Mouse (Mus musculus) hindbrain, embryonic 12.5 days (tissue): ENCODE measurements around the gene Kif13a. TPM values are rescaled to one million over a fixed set of nuclear protein-coding genes. Genes with fewer than 3 reads are reported as not detected.

Experiments used
- ATAC-seq: fragments of 200-750 bp; cut with Nextera tagmentation; 2 replicates; pipeline ENCODE4 v1.8.0; 2017; ENCODE audit warnings: moderate TSS enrichment; ENCODE audit not compliant: low FRiP score
- H3K27ac ChIP-seq: fragments of 300-500 bp; sonication (generic); 2 replicates; pipeline ENCODE4 v1.5.1; 2016; ENCODE audit warnings: mild to moderate bottlenecking
- H3K27me3 ChIP-seq: fragments of 300-500 bp; sonication (generic); 2 replicates; pipeline ENCODE4 v1.6.1; 2016; ENCODE audit warnings: mild to moderate bottlenecking
- H3K36me3 ChIP-seq: fragments of 300-500 bp; sonication (generic); 2 replicates; pipeline ENCODE4 v1.6.1; 2016; ENCODE audit warnings: mild to moderate bottlenecking
- H3K4me1 ChIP-seq: fragments of 300-500 bp; sonication (generic); 2 replicates; pipeline ENCODE4 v1.6.1; 2016
- H3K4me2 ChIP-seq: fragments of 300-500 bp; sonication (generic); replicated peaks from 2 replicates; pipeline ENCODE4 v1.6.1; 2016; ENCODE audit warnings: mild to moderate bottlenecking
- H3K4me3 ChIP-seq: fragments of 300-500 bp; sonication (generic); 2 replicates; pipeline ENCODE4 v1.5.1; 2016; ENCODE audit warnings: mild to moderate bottlenecking
- H3K9ac ChIP-seq: fragments of 300-500 bp; sonication (generic); 2 replicates; pipeline ENCODE4 v1.6.1; 2016; ENCODE audit warnings: mild to moderate bottlenecking, moderate library complexity
- H3K9me3 ChIP-seq: fragments of 300-500 bp; sonication (generic); replicated peaks from 2 replicates; pipeline ENCODE4 v1.6.1; 2016; ENCODE audit warnings: mild to moderate bottlenecking
- WGBS: fragments of 180-500 bp; shearing (Covaris S2); methylation state at CpG from one replicate; pipeline ENCODE4 v1.1.7; 2016; 5-methylcytosine and 5-hydroxymethylcytosine counted together
- polyA plus RNA-seq: library from polyadenylated mRNA; unstranded; fragments of >200 nt; fragmentation: Nextera tagmentation; extraction: Ambion mirVana; gene quantifications from 2 replicates; pipeline ENCODE4 v1.2.1, GENCODE M21; 2016

Kif13a gene
- polyA plus RNA-seq, 1 experiment from 2014 or later, result 22.3 TPM

DNA sequence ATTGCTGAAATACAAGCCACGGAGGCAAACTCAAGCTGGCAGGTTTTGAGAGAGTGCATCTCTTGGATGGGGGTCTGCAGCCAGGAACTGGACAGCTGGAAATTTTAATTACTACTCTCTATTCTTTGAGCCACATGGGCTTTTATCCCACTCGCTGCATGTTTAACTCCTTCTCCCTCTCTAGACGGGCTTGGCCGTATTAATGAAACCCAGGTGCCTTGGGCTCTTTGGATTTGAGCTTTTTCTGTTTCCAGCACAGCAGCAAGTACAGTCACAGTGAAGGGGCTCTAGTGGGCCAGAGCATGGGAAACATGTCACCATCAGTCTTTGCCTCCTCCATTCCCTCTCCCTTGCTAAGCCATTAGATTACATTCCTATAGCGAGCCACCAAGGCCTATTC is 16.4 kb upstream of the Kif13a start:
- peaks cover 5% of the 10 kb centered on the region for H3K4me1 ChIP-seq
- WGBS, result 54% methylated on average over 5 of the region's 5 CpGs
- no peak overlapping the region for H3K27ac ChIP-seq
- no peak for ATAC-seq
- no peak overlapping the region for H3K4me3 ChIP-seq
- no peak overlapping the region for H3K9ac ChIP-seq
- H3K9me3 ChIP-seq, result no peaks in the 10 kb centered on the region
- H3K27me3 ChIP-seq, result no peaks in the 10 kb centered on the region
- no peaks in the 10 kb centered on the region for H3K36me3 ChIP-seq
- H3K4me2 ChIP-seq, result no peak overlapping the region

DNA sequence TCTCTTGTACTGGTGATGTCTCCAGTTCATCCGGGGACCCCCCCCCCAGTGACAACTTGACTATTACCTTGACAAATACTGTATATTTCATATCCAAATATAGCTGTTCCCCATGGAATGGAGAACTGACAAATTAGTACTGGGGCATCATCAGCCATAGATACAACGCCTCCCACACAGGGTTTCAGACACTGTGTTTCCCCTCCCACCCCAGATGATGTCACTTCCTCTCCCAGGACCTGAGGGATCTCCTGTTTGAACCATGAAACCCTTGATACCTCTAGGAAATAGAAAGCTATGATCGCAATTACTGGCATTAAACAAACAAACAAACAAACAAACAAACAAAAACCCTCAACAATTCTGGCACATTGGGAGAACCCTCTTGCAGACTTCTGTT is 15.6 kb upstream of the Kif13a start:
- Histone ChIP-seq H3K27me3 (no peaks in the 10 kb centered on the region), H3K36me3 (no peaks in the 10 kb centered on the region), H3K4me1 (peaks cover 5% of the 10 kb centered on the region), H3K27ac (no peak overlapping the region), H3K9me3 (no peaks in the 10 kb centered on the region), H3K9ac (no peak overlapping the region), H3K4me2 (no peak overlapping the region), H3K4me3 (no peak overlapping the region)
- ATAC-seq, result no peak
- 81% methylated on average over 3 of the region's 3 CpGs for WGBS

DNA sequence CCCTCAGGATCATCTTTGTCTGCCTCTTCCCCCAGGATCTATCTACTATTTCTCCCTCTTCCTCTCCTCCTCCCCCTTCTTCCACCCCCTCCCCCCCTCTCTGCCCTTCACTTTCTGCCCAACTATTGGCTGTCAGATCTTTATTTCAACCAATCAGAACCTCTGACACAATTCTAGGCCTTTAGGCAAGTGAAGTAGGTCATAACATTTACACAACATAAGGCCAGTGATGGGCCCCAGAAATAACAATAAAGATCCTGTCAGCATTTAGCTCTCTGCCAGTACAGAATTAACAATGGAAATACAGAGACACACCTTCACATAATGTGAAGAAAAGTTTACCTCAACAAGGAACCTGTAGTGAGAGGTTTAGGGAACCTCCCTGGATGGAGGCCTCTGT is 13.6 kb upstream of the Kif13a start:
- H3K27ac ChIP-seq, result no peak overlapping the region
- no peaks in the 10 kb centered on the region for H3K27me3 ChIP-seq
- H3K36me3 ChIP-seq, result no peaks in the 10 kb centered on the region
- H3K4me1 ChIP-seq, result peaks cover 5% of the 10 kb centered on the region
- no peak overlapping the region for H3K9ac ChIP-seq
- no peaks in the 10 kb centered on the region for H3K9me3 ChIP-seq
- no peak for ATAC-seq
- H3K4me3 ChIP-seq, result no peak overlapping the region
- H3K4me2 ChIP-seq, result no peak overlapping the region

DNA sequence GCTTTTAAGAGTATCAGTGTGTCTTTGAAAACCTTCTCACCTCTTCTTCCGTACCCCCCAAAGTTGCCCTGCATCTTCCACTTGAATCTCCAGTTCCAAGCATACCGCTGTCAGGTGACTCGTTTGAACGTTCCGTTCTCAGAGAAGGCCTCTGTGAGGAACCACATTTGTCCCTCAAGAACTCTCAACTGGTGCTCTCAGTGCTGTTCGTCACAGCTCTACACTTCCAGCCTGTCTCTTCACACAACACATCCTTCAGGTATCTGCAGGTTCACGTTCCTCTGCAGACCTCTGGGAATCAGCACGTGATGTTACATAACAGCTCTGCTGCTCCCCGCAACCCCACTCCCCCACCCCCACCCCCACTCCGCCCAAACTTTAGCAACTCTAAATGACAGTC is 4.4 kb upstream of the Kif13a start:
- H3K27me3 ChIP-seq, result no peaks in the 10 kb centered on the region
- 78% methylated on average over 10 of the region's 10 CpGs for WGBS
- peaks cover 6% of the 10 kb centered on the region for H3K4me1 ChIP-seq
- no peak overlapping the region for H3K9ac ChIP-seq
- H3K36me3 ChIP-seq, result no peaks in the 10 kb centered on the region
- no peak for ATAC-seq
- H3K27ac ChIP-seq, result no peak overlapping the region
- H3K9me3 ChIP-seq, result no peaks in the 10 kb centered on the region
- no peak overlapping the region for H3K4me3 ChIP-seq
- no peak overlapping the region for H3K4me2 ChIP-seq

DNA sequence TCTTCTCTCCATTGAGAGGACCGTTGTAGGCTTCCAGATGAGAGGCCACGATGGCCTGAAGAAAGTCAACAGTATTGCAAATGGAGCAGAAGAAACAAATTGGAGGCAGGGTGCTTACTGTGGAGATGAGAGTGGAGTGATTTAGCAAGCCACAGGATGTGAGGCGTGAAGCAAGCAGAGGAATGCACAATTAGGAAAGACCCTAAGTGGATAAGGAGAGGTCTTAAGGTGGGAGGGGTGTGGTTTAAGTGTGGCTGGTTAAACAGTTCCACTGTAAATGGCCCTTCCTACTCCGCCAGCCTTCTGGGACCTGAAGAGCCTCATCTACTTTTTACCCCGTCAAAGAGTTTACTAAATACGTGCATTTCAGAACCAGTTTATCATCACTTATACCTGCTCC is 3.2 kb upstream of the Kif13a start:
- Histone ChIP-seq H3K36me3 (no peaks in the 10 kb centered on the region), H3K4me1 (peaks cover 13% of the 10 kb centered on the region), H3K27ac (no peak overlapping the region), H3K27me3 (no peaks in the 10 kb centered on the region), H3K9me3 (no peaks in the 10 kb centered on the region), H3K4me2 (no peak overlapping the region), H3K9ac (no peak overlapping the region), H3K4me3 (no peak overlapping the region)
- ATAC-seq, result no peak
- WGBS, result 85% methylated on average over 6 of the region's 6 CpGs

DNA sequence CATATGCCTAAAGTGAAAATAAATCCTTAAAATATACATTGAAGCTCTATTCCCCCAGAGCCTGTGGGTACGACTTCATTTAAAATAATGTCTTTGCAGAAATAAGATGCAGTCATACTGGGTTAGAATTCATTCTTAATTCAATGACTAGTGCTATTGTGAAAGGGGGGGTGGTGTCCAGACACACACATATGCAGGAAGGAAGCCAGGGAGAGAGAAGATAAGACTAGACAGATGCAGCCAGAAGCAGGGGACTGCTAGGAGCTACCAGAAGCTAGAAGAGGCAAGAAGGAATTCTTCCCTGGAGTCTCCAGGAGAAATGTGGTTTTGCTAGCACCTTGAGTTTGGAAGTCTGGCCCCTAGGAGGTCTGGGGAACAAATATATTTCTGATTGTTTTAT is 2.4 kb upstream of the Kif13a start:
- Histone ChIP-seq H3K4me1 (peaks cover 17% of the 10 kb centered on the region), H3K4me3 (no peak overlapping the region), H3K27ac (no peak overlapping the region), H3K4me2 (no peak overlapping the region), H3K36me3 (no peaks in the 10 kb centered on the region), H3K27me3 (no peaks in the 10 kb centered on the region), H3K9me3 (no peaks in the 10 kb centered on the region), H3K9ac (no peak overlapping the region)
- ATAC-seq, result no peak
- 95% methylated on average over 1 of the region's 1 CpGs for WGBS

DNA sequence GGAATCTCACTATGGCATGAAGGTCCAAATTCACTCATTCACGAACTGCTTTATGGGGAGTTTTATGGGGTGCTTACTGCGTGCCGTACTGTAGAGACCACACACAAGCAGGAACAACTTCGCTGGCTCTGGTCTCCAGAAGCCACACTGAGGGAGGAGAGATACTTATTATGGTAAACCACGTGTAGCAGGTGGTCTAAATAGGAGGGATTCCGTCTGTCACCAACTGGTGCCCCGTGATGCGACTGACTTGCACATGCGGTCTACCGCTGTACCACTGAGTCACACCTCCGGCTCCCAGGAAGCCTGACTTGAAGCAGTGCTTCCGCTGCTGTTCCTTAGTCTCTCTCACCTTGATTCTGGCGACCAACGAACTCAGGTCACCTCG is 986 bp upstream of the Kif13a start:
- WGBS, result 2% methylated on average over 15 of the region's 15 CpGs
- H3K4me2 ChIP-seq, result peak overlapping the region; percentile 68
- peak; percentile 27 for ATAC-seq

DNA sequence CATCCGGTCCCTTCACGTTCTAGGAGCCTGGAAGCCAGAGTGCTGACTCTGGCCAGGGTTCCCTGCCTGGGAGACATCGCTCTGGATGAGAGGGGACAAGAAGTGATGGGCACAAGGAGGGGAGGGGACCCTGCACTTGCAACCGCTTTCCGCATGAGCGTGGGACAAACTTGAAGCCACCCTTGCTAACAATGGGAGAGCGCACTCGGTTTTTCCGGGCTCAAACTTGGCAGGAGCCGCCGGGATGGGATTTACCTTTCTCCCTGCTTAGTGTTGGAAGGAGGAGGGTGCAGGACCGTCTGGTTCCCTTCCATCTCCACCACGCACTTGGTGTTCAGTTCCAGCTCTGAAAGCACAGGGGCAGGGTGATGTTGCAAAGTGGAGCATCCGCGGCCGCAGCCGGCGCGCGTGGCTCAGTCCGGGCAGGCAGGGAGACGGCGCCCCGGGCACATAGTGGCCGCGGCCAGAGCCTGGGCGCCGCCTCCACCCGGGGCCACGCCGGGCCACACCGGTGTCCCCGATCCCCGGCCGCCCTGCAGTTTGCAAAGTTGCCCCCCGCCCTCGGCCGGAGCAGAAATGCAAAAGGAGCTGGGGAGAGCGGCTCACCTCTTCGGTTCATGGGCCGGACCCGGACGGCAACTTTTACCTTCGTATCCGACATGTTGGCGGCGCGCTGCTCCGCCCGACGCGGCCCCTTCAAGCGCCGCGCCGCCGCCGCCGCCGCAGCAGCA is 541 bp downstream of the Kif13a start:
- H3K9me3 ChIP-seq, result no peaks in the 10 kb centered on the region
- peaks cover 11% of the 10 kb centered on the region; the same call in 1 of the 2 replicates for H3K36me3 ChIP-seq
- peak overlapping the region; percentile 68 for H3K4me2 ChIP-seq
- H3K27ac ChIP-seq, result peak overlapping the region; percentile 98
- peak overlapping the region; percentile 86 for H3K9ac ChIP-seq
- peak; percentile 71 for ATAC-seq
- H3K4me3 ChIP-seq, result peak overlapping the region; percentile 82
- peaks cover 26% of the 10 kb centered on the region for H3K4me1 ChIP-seq
- WGBS, result under 1% methylated on average over 45 of the region's 60 CpGs
- H3K27me3 ChIP-seq, result no peaks in the 10 kb centered on the region

More for the DNA sequence above, 986 bp upstream of the Kif13a start:
- Histone ChIP-seq H3K27me3 (no peaks in the 10 kb centered on the region), H3K27ac (peak overlapping the region; percentile 98), H3K9me3 (no peaks in the 10 kb centered on the region), H3K9ac (peak overlapping the region; percentile 86), H3K4me1 (peaks cover 26% of the 10 kb centered on the region), H3K36me3 (peaks cover 7% of the 10 kb centered on the region; the same call in 1 of the 2 replicates), H3K4me3 (peak overlapping the region; percentile 82)

DNA sequence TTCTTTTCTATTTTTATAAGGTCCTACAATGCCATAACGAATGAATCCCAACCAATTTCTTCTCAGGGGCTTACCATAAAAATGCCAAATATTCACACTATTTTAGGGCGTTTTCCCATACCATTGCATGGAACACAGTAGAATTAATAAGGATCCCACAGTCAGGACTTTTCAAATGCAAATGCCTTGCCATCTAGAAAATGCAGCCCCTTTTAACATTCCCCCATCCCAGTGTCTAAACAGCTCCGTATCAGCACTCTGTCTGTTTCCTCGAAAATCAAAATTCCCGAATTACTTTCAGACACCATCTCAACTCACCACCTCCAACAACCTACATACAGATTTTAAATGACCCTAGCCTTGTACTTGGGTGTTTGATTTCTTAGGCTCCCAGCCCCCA is 1.3 kb downstream of the Kif13a start:
- ATAC-seq, result no peak
- Histone ChIP-seq H3K9me3 (no peaks in the 10 kb centered on the region), H3K9ac (peak overlapping the region; percentile 86), H3K27me3 (no peaks in the 10 kb centered on the region), H3K4me1 (peaks cover 26% of the 10 kb centered on the region), H3K36me3 (peaks cover 11% of the 10 kb centered on the region; the same call in 1 of the 2 replicates), H3K4me2 (peak overlapping the region; percentile 68), H3K27ac (no peak overlapping the region), H3K4me3 (peak overlapping the region; percentile 82)
- WGBS, result 17% methylated on average over 5 of the region's 5 CpGs

DNA sequence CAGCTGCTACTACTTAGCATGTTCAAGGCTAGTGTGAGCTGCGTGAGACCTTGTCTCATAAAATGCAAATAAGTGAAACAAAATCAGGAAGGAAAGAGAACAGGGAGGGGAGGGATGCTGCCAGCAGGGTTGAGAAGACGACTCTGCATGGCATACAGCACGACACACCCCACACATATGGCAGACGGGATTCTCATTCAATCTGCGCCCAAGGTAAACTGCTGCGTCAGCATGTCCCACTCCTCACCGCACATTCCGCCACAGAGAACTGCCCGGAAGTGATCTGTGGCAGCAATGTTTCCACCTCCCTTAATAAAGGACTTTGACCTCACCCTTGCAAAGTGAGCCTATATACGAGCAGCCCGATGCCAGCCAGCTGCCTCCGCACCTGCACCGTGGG is 4.0 kb downstream of the Kif13a start:
- ATAC-seq, result no peak
- H3K4me1 ChIP-seq, result peaks cover 25% of the 10 kb centered on the region
- H3K4me3 ChIP-seq, result no peak overlapping the region
- no peak overlapping the region for H3K4me2 ChIP-seq
- no peak overlapping the region for H3K27ac ChIP-seq
- H3K27me3 ChIP-seq, result no peaks in the 10 kb centered on the region
- no peak overlapping the region for H3K9ac ChIP-seq
- 86% methylated on average over 13 of the region's 13 CpGs for WGBS
- H3K9me3 ChIP-seq, result no peaks in the 10 kb centered on the region
- H3K36me3 ChIP-seq, result peaks cover 11% of the 10 kb centered on the region; the same call in 1 of the 2 replicates

DNA sequence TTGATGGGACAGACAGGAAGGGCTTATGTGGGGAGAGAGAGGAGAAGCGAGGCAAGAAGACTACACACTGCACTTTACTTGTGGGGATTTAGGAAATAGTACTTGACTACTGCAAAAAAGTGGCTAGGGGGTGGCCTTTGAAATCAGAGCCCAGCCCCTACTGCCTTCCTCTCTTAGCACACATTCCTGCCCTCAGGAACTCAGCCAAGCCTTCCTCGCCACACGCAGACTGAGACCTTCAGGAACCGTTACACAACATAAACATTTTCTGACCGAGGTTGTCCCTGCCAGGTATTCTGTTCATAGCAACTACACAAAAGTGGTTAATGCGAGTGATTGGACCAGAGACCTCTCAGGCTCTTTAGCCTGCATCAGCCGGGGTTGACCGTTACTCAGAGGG is 8.1 kb downstream of the Kif13a start:
- H3K9me3 ChIP-seq, result no peaks in the 10 kb centered on the region
- no peak for ATAC-seq
- H3K9ac ChIP-seq, result no peak overlapping the region
- H3K4me2 ChIP-seq, result no peak overlapping the region
- peaks cover 8% of the 10 kb centered on the region for H3K4me1 ChIP-seq
- H3K27ac ChIP-seq, result no peak overlapping the region
- 75% methylated on average over 8 of the region's 8 CpGs for WGBS
- no peak overlapping the region for H3K4me3 ChIP-seq
- H3K36me3 ChIP-seq, result peaks cover 11% of the 10 kb centered on the region; the same call in 1 of the 2 replicates
- H3K27me3 ChIP-seq, result no peaks in the 10 kb centered on the region

DNA sequence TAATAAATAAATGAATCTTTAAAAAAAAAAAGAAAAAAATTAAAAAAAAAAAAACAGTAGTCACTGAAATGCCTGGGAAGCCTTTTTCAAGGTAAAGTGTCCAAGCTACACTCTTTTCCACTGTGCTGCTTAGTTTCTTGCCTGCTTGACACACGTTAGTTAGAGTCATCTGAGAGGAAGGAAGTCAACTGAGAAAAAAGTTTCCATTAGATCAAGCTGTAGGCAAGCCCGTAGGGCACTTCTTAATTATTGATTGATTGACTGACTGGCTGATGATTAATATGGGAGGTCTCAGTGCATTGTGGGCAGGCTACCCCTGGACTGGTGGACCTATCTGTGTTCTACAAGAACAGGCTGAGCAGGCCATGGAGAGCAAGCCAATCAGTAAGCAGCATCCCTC is 9.9 kb downstream of the Kif13a start:
- Histone ChIP-seq H3K4me3 (no peak overlapping the region), H3K4me1 (peaks cover 3% of the 10 kb centered on the region; the same call in 1 of the 2 replicates), H3K4me2 (no peak overlapping the region), H3K36me3 (0 out of 2 replicates have a peak, but pooled peaks cover 2% of the 10 kb centered on the region), H3K27me3 (no peaks in the 10 kb centered on the region), H3K27ac (no peak overlapping the region), H3K9me3 (no peaks in the 10 kb centered on the region), H3K9ac (no peak overlapping the region)
- WGBS, result 91% methylated on average over 2 of the region's 2 CpGs
- no peak for ATAC-seq

DNA sequence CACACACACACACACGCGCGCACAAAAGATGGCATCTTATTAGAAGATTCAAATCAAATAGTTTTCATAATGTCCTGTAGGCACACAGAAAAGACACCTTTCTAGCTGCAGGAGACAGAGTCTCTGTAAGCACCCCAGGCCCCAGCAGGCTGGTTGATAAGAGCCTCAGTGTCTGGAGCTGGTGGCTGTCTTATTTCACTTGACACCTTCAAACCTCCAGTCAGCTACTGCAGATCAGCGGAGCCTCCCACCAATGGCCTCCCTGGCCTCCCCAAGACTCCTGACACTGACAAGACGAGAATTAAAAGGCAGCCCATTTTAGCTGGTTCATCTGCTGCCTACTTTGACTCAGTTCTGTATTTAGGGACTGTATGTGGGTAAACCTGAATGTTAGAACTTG is 11.2 kb downstream of the Kif13a start:
- Histone ChIP-seq H3K27me3 (no peaks in the 10 kb centered on the region), H3K4me1 (peaks cover 3% of the 10 kb centered on the region; the same call in 1 of the 2 replicates), H3K9me3 (no peaks in the 10 kb centered on the region), H3K27ac (no peak overlapping the region), H3K4me3 (no peak overlapping the region), H3K36me3 (no peaks in the 10 kb centered on the region), H3K4me2 (no peak overlapping the region), H3K9ac (no peak overlapping the region)
- 81% methylated on average over 5 of the region's 5 CpGs for WGBS
- ATAC-seq, result no peak
